Mouse (Mus musculus) kidney, adult 18-20 months (tissue): ENCODE measurements at regions not wholly inside any gene's neighbourhood (a gene's known extent, or its start where the extent isn't known, plus 50 kb on each side); places are given as distances from the start of the nearest gene placed in this dataset.

Experiments used
- DNase-seq: peaks from one replicate; pipeline ENCODE4 v3.0.0; 2021

DNA sequence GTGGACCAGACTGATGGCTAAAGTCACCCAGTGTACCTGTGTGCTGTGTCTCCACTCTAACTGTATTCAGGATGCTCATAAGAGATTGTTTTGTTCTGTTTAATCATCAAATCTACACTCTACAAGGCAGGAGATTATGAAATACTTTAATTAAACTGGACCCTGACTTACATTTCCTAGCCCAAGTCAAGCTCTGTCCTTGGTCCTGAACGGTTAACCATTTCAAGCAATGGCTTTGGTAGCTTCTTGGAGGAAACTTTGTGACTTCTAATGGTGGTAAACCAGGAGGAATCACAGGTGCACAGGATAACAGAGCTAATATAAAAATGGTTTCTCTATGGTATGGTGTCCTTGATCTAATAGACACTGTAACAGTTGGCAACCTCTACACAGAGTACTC lies 370.4 kb downstream of the Nbas start:
- no peak for DNase-seq
